Mouse (Mus musculus) kidney, adult 9 months (tissue): Measurements from ENCODE around the gene Tmx4.
A peak's percentile ranks its signal among the peaks of the same experiment; 100 is the strongest.

ENCODE experiments used
- DNase-seq: peaks from one replicate; pipeline ENCODE4 v3.0.0; 2022

The Tmx4 gene

GRCm38 (mm10) chr2:134554221-134554727 lies 89.7 kb downstream of the Tmx4 start, which contains the start of gene Hao1:
TSS of gene Hao1 (minus strand) at chr2:134554368.
- DNase-seq, result no peak

DNA sequence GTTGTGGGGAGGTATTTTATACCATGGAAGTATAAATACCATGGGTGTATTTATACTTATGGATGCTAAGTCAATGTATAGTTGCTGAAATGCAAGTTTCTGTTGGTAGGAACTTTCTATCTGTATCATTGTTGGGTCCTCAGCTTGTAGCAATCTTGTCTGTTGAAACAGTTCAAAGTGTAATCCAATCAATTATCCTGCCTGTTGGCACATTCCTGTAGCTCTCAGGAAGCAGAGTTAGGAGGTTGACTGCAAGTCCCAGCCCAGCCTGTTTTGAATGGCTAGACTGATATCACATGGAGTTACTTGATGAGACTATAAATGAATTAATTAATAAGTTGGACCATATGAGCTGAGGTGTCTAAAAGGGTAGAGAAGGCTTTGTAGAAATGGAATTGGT lies 91.6 kb downstream of the Tmx4 start:
- no peak for DNase-seq

- DNase-seq, result peak; percentile 62
Measured at GRCm38 (mm10) chr2:134549770-134550169, 94.2 kb downstream of the Tmx4 start.

DNA sequence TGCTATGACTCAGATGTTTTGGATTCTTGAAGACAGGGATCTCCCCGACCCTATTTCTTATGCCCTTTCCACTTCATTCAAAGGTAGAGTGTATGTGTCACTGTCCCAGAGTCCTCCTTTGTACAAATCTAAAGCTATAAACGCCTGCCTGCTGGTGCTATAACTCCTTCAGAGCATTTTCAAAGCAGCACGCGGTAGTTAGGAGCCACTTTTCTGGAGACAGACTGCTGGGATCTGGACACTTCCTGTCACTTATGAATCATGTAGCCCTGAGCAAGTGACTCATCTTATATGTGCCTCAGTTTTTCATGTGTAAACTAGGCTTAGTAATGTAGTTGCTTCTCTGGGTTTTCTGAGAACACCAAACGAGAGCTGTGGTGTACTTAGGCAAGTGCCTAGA lies 98.8 kb downstream of the Tmx4 start:
- DNase-seq, result no peak

DNA sequence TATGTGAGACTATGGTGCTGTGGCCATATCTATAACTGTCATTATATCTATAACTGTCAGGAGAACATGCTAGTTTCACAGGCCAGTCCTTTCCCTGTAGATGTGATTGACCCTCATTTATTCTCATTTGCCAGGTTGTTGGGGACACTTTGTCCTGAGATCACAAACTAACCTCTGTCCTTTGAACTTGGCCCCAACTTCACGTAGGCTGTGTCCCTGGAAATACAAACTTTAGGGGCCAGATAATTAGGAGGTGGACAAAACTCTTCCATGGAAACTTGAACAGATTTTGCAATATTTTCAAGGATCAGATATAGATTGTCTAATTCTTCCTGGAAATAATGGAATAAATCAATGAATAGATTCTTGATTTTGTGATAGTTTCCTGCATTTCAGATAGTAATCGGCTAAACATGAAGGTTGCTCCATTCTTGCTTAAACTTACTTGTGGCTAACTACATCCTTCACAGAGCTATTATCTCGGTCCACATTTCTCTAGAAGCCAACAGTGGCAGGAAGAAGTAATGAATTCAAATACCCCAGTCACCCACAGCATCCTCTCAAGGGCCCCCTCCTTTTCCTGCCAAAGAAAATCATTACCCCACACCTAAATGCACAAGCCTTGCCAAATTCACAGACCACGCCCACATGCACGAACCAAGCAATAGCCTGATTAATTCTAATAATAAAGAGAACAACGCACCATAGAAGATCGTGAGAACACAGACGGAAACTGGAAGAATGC lies 99.5 kb downstream of the Tmx4 start:
- DNase-seq, result no peak
